Mouse (Mus musculus): Measurements from ENCODE around the gene Acad9.
"Not testable (repeated sequence)": the region's sequence is repeated elsewhere in the genome, so short reads cannot be mapped to it uniquely, and the experiment has no call there.

Gene Acad9

DNA sequence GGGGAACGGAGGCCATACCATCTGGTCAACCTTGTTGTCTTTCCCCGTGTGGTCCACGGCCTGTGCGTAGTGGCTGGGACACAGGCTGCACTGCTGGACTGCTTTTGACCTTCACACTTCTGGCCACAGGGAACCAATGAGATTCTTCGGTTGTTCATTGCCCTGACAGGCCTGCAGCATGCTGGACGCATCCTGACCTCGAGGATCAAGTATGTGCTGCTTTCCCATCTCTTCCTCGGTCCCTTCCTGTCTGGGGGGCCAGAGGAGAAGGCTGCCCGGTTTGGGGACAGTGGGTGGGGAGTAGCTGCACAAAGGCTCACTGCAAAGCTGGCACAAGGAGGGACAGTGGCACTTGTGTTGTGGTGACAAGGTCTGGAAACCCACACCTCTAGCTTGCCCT is 21.8 kb downstream of the Acad9 start:
- no peak for DNase-seq (ENCODE audit: low spot score in 2 of 2)

DNA sequence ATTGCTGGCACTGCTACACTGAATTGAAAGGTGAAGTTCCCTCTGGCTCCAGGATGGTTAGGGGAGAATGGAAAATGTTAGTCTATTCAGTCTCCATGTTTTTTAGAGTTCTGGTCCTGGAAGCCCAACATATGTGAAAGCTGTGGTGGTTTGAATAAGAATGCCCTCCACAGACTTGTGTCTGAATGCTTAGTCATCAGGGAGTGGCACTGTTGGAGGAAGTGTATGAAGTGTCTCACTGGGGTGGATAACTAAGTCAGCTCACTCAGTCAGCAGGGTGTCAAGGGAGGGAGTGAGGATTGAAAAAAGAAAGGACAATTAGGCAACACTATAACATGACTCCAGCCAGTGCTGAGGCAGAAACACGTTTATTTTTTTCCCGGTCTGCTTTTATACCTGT is 29.6 kb downstream of the Acad9 start:
- DNase-seq (ENCODE audit: low spot score in 2 of 2), result no peak

GRCm38 (mm10) chr3:36116076-36116475 is 50.3 kb downstream of the Acad9 start:
- no peak for DNase-seq (ENCODE audit: low spot score in 2 of 2)

DNA sequence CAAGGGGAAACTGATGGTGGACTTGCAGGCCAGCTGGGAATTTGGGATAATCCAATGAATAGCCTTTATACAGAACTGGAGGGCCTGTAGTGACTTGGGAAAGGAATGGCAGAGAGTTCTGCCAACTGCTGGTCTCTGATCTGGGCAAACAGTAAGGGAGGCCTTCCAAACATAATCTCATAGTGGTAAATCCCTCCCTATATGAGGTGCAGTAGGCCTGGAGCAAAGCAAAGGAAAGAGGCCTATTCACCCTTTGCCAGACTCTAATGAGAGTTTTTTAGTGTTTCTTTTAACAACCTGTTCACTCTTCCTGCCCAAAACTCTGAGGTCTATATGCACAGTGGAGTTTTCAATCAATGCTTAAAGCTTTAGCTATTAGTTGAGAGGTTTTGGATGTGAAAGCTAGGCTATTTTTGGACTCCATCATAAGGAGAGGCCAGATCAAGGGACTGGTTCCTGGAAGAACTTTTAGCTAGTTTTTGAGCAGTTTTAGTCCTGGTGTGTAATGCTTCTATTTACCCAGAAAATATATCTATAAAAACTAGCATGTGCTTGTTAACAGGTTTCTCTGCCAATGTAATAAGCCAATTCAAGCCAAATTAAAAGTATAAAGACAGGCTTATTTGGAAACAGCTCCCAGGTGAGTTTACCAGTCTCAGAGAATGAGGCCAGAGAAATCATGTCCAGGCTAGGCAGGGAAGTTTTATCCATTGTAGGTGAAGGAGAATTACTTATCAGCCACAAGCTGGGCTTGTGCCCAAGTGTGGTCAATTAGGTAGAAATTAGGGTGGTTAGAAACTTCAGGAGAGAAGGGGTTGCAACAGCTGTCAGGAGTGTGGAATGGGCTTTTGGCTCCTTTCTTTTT is 54.1 kb downstream of the Acad9 start:
- no peak for DNase-seq (ENCODE audit: low spot score in 2 of 2)

DNA sequence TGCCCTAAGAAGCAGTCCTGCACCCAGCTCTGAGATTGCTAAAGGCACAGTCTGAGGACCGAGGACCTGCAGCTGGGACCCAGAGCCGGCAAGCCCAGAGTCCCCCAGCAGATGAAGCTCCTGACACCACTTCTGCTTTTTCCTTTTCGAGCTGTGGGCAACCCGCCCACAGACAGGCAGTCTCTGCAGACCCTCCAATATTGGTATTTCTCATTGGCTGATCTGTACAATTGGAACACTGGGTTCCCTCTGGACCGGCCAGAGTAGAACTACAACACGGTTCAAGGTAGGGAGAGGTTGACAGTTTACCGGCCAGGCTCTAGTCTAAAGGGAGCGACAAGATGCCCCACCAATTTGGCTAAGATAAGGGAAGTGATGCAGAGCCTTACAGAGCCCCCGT is 60.4 kb downstream of the Acad9 start:
- not testable (repeated sequence) for DNase-seq (ENCODE audit: low spot score in 2 of 2)

DNA sequence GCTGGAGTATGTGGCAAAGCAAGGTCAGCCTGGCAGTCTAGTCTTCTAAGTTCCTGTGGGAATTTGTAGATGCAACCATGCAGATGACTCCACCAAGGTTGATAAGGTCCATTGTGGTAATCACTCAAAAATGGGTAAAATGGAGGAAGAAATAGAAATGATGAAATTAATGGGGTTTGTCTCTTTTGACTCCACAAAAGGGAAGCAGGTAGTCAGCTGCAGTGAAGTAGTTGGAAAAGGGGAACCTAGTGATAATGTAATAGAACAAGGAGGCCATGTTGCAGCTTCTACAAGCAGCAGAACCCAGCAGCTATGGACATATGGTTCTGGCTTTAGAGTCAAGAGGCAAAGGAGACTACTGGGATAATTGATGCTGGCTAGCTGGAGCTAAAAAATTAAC is 70.4 kb downstream of the Acad9 start:
- DNase-seq (ENCODE audit: low spot score in 2 of 2), result no peak

- no peak for DNase-seq (ENCODE audit: low spot score in 2 of 2)
Observed at GRCm38 (mm10) chr3:36137560-36137959, 71.8 kb downstream of the Acad9 start.

DNA sequence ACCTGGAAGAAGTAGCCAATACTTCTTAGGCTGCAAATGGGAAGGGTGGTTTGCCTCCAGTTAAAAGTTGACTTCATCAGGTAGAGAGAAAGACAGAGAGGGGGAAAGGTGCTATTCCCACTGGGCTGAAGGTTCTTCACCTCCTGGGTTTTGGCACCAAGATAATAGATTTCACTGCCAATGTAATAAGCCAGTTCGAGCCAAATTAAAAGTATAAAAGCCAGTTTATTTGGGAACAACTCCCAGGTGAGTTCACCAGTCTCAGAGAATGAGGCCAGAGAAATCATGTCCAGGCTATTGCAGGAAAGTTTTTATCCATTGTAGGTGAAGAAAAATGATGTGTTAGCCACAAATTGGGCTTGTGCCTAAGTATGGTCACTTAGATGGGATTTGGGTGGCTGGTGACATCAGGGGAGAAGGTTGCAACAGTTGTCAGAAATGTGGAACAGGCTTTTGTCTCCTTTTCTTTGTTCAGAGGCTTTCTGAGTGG is 72.4 kb downstream of the Acad9 start:
- DNase-seq (ENCODE audit: low spot score in 2 of 2), result no peak

GRCm38 (mm10) chr3:36138996-36139395 is 73.2 kb downstream of the Acad9 start:
- DNase-seq (ENCODE audit: low spot score in 2 of 2), result no peak
